Comparison of ENCODE assay signal across 18 mouse cellular contexts in the genomic region with DNA sequence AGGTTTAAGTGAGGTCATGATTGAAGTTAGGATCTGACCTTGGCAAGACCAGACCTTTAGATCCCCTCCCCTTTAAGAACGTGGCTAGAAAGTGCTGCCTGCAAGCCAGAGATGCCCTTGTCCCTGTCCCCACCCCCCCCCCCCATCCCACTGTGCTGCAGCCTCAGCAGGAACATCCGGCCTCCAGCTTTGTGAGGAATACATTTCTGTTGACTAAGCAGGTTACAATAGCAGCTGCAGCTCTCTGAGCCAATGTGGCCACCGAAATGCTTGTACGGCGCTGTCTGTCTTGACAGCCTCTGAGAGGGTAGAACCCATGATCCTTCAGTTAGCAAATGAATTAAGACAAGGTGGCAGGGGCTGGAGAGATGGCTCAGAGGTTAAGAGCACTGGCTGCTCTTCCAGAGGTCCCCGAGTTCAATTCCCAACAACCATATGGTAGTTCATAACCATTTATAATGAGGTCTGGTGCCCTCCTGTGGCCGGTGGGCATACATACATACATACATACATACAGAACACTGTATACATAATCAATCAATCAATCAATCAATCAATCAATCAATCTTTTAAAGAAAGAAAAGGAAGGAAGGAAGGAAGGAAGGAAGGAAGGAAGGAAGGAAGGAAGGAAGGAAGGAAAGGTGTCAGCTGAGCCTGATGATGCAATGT. TPM values are rescaled to one million over a fixed set of nuclear protein-coding genes. Genes with fewer than 3 reads are reported as not detected.
DNase-seq lines count a peak whose midpoint lies in the region; TF ChIP-seq lines count a peak whose summit lies in the region.
"Had no signal": no experiment of that assay in that cellular context is flagged by ENCODE, and none has a peak within 500 bp of the region (broad histone marks: within the 10 kb centered on the region; RNA-seq: fewer than 3 reads in every experiment).

No protein-coding gene starts in this region.

- no peak for DNase-seq in layer of hippocampus, adult 2 months (ENCODE audit: low spot score in 2 of 2)
- no peak for DNase-seq in layer of hippocampus, adult 11-12 months (ENCODE audit: low spot score)
- DNase-seq in 416B (ENCODE audit: low read depth), result peak; percentile 53
- peak; percentile 33 for DNase-seq in CD4-positive helper T cell, adult 2 months (ENCODE audit: low read depth, low spot score)
- peak; percentile 86 for DNase-seq in R1 (ENCODE audit: low read depth, low spot score)
- DNase-seq in yolk sac, embryonic 10.5 days (ENCODE audit: low spot score), result no peak
- no peak for DNase-seq in left cerebral cortex, adult 9 months (ENCODE audit: low spot score in 2 of 2)
- DNase-seq: cerebellum, postnatal 36 days; heart, adult 18-20 months; kidney, adult 2 months; kidney, postnatal 4 days; layer of hippocampus, postnatal 36 days; lung, adult 18-20 months had no signal

- TF ChIP-seq CTCF in layer of hippocampus, adult 2 months (conservative IDR thresholded peaks at IDR 0.05), result peak; percentile 59

- H3K27ac ChIP-seq in layer of hippocampus, adult 2 months, result no peak overlapping the region
- H3K27ac ChIP-seq: embryonic facial prominence, embryonic 13.5 days; hindbrain, embryonic 14.5 days; limb, embryonic 12.5 days; midbrain, embryonic 15.5 days; neural tube, embryonic 12.5 days had no signal

- no peak overlapping the region for H3K4me3 ChIP-seq in layer of hippocampus, adult 2 months
- H3K4me3 ChIP-seq: embryonic facial prominence, embryonic 13.5 days; limb, embryonic 12.5 days; midbrain, embryonic 15.5 days; neural tube, embryonic 12.5 days had no signal

RNA-seq across cellular contexts. Expression of gene Arhgap27, which starts 32.7 kb away (rescaled TPM):
- 10 to 100 TPM; 11.8 to 14.0 TPM for total RNA-seq in layer of hippocampus, adult 2 months (2021)

Comparison
In these comparisons a context has a peak if more than half of its experiments do, and no peak if none do; other contexts are left out.
1. DNase-seq: peak in 416B (single experiment), CD4-positive helper T cell, adult 2 months (single experiment) and R1 (single experiment); none in layer of hippocampus, adult 2 months (0 of 2), layer of hippocampus, adult 11-12 months (single experiment), yolk sac, embryonic 10.5 days (single experiment) and left cerebral cortex, adult 9 months (0 of 2).